Mouse (Mus musculus): Measurements from ENCODE around the gene Helz. TPM values are rescaled to one million over a fixed set of nuclear protein-coding genes. Genes with fewer than 3 reads are reported as not detected.

Gene Helz
- polyA plus RNA-seq, 1 experiment from 2014 or later, result 5.3 TPM

- peaks cover 2% of the 10 kb centered on the region; the same call in 1 of the 2 replicates for H3K4me1 ChIP-seq (replicated peaks; ENCODE audit: control insufficient read depth, insufficient read depth)
- WGBS, result 26% methylated on average over 11 of the region's 11 CpGs
- no peaks in the 10 kb centered on the region for H3K9me3 ChIP-seq (ENCODE audit: control insufficient read depth, low read length)
- no peak for TF ChIP-seq EP300 (optimal IDR thresholded peaks at IDR 0.05)
- peak; percentile 22; the same call in 1 of the 2 replicates for TF ChIP-seq CTCF (IDR thresholded peaks at IDR 0.05; ENCODE audit: low read depth)
- H3K4me2 ChIP-seq (replicated peaks; ENCODE audit: low read depth), result no peak overlapping the region
- H3K27me3 ChIP-seq (ENCODE audit: control insufficient read depth, insufficient read depth, low read length), result no peaks in the 10 kb centered on the region
- peaks cover 5% of the 10 kb centered on the region; the same call in 1 of the 2 replicates for H3K36me3 ChIP-seq (ENCODE audit: control insufficient read depth, insufficient read depth, low read length)
- H3K9ac ChIP-seq (ENCODE audit: low read length), result 0 out of 2 replicates have a peak overlapping the region, but pooled peaks have one; percentile 18
- DNase-seq (ENCODE audit: low spot score), result peak; percentile 67
- H3K27ac ChIP-seq (replicated peaks), result peak overlapping the region; percentile 59
- ATAC-seq (ENCODE audit: low FRiP score, low TSS enrichment), result peak; percentile 65
- no peak overlapping the region for H3K4me3 ChIP-seq (ENCODE audit: low read depth, low read length)
Observed at GRCm38 (mm10) chr11:107573061-107573692, 25.4 kb downstream of the Helz start.

- 25% methylated on average over 6 of the region's 6 CpGs for WGBS
- no peak overlapping the region for H3K4me3 ChIP-seq (ENCODE audit: low read depth, low read length)
- H3K27ac ChIP-seq (replicated peaks), result peak overlapping the region; percentile 59; the same call in 1 of the 2 replicates
- peaks cover 5% of the 10 kb centered on the region; the same call in 1 of the 2 replicates for H3K36me3 ChIP-seq (ENCODE audit: control insufficient read depth, insufficient read depth, low read length)
- no peaks in the 10 kb centered on the region for H3K9me3 ChIP-seq (ENCODE audit: control insufficient read depth, low read length)
- peaks cover 2% of the 10 kb centered on the region; the same call in 1 of the 2 replicates for H3K4me1 ChIP-seq (replicated peaks; ENCODE audit: control insufficient read depth, insufficient read depth)
- peak; percentile 73 for DNase-seq (ENCODE audit: low spot score)
- no peak overlapping the region for H3K9ac ChIP-seq (ENCODE audit: low read length)
- TF ChIP-seq EP300 (optimal IDR thresholded peaks at IDR 0.05), result no peak
- TF ChIP-seq CTCF (IDR thresholded peaks at IDR 0.05; ENCODE audit: low read depth), result no peak
- no peak overlapping the region for H3K4me2 ChIP-seq (replicated peaks; ENCODE audit: low read depth)
- no peaks in the 10 kb centered on the region for H3K27me3 ChIP-seq (ENCODE audit: control insufficient read depth, insufficient read depth, low read length)
- peak; percentile 87 for ATAC-seq (ENCODE audit: low FRiP score, low TSS enrichment)
Observed at GRCm38 (mm10) chr11:107573847-107574246, 26.1 kb downstream of the Helz start.

GRCm38 (mm10) chr11:107574811-107575705 is 27.3 kb downstream of the Helz start:
- H3K4me3 ChIP-seq (ENCODE audit: low read depth, low read length), result no peak overlapping the region
- H3K9me3 ChIP-seq (ENCODE audit: control insufficient read depth, low read length), result no peaks in the 10 kb centered on the region
- no peak for ATAC-seq (ENCODE audit: low FRiP score, low TSS enrichment)
- H3K9ac ChIP-seq (ENCODE audit: low read length), result no peak overlapping the region
- TF ChIP-seq CTCF (IDR thresholded peaks at IDR 0.05; ENCODE audit: low read depth) (no peak), EP300 (optimal IDR thresholded peaks at IDR 0.05) (no peak)
- peaks cover 2% of the 10 kb centered on the region; the same call in 1 of the 2 replicates for H3K4me1 ChIP-seq (replicated peaks; ENCODE audit: control insufficient read depth, insufficient read depth)
- WGBS, result 86% methylated on average over 20 of the region's 20 CpGs
- H3K27me3 ChIP-seq (ENCODE audit: control insufficient read depth, insufficient read depth, low read length), result no peaks in the 10 kb centered on the region
- H3K27ac ChIP-seq (replicated peaks), result no peak overlapping the region
- H3K4me2 ChIP-seq (replicated peaks; ENCODE audit: low read depth), result no peak overlapping the region
- peaks cover 9% of the 10 kb centered on the region; the same call in 1 of the 2 replicates for H3K36me3 ChIP-seq (ENCODE audit: control insufficient read depth, insufficient read depth, low read length)
- DNase-seq (ENCODE audit: low spot score), result no peak

GRCm38 (mm10) chr11:107576186-107576585 is 28.5 kb downstream of the Helz start:
- Histone ChIP-seq H3K36me3 (ENCODE audit: control insufficient read depth, insufficient read depth, low read length) (peaks cover 9% of the 10 kb centered on the region; the same call in 1 of the 2 replicates), H3K9me3 (ENCODE audit: control insufficient read depth, low read length) (no peaks in the 10 kb centered on the region), H3K4me1 (replicated peaks; ENCODE audit: control insufficient read depth, insufficient read depth) (peaks cover 2% of the 10 kb centered on the region; the same call in 1 of the 2 replicates), H3K4me3 (ENCODE audit: low read depth, low read length) (no peak overlapping the region), H3K4me2 (replicated peaks; ENCODE audit: low read depth) (no peak overlapping the region), H3K9ac (ENCODE audit: low read length) (no peak overlapping the region), H3K27ac (replicated peaks) (no peak overlapping the region), H3K27me3 (ENCODE audit: control insufficient read depth, insufficient read depth, low read length) (no peaks in the 10 kb centered on the region)
- 89% methylated on average over 7 of the region's 7 CpGs for WGBS
- ATAC-seq (ENCODE audit: low FRiP score, low TSS enrichment) (no peak), DNase-seq (ENCODE audit: low spot score) (no peak)
- TF ChIP-seq EP300 (optimal IDR thresholded peaks at IDR 0.05) (no peak), CTCF (IDR thresholded peaks at IDR 0.05; ENCODE audit: low read depth) (no peak)

- ATAC-seq (ENCODE audit: low FRiP score, low TSS enrichment), result no peak
- no peak overlapping the region for H3K4me2 ChIP-seq (replicated peaks; ENCODE audit: low read depth)
- no peaks in the 10 kb centered on the region for H3K27me3 ChIP-seq (ENCODE audit: control insufficient read depth, insufficient read depth, low read length)
- peaks cover 2% of the 10 kb centered on the region; the same call in 1 of the 2 replicates for H3K4me1 ChIP-seq (replicated peaks; ENCODE audit: control insufficient read depth, insufficient read depth)
- DNase-seq (ENCODE audit: low spot score), result no peak
- no peak overlapping the region for H3K27ac ChIP-seq (replicated peaks)
- no peak overlapping the region for H3K9ac ChIP-seq (ENCODE audit: low read length)
- peaks cover 9% of the 10 kb centered on the region; the same call in 1 of the 2 replicates for H3K36me3 ChIP-seq (ENCODE audit: control insufficient read depth, insufficient read depth, low read length)
- TF ChIP-seq EP300 (optimal IDR thresholded peaks at IDR 0.05) (no peak), CTCF (IDR thresholded peaks at IDR 0.05; ENCODE audit: low read depth) (no peak)
- WGBS, result 74% methylated on average over 8 of the region's 8 CpGs
- H3K9me3 ChIP-seq (ENCODE audit: control insufficient read depth, low read length), result no peaks in the 10 kb centered on the region
- no peak overlapping the region for H3K4me3 ChIP-seq (ENCODE audit: low read depth, low read length)
Observed at GRCm38 (mm10) chr11:107577400-107577799, 29.7 kb downstream of the Helz start.
